Mouse (Mus musculus) adrenal gland, postnatal 36 days (tissue): ENCODE results near the gene Hgd. TPM values are rescaled to one million over a fixed set of nuclear protein-coding genes. Genes with fewer than 3 reads are reported as not detected.

Experiments used
- DNase-seq, 2 experiments: peaks; one replicate each; pipeline ENCODE4 v3.0.0; 2021; ENCODE audit warnings: mixed read lengths in 1 of 2
- long read RNA-seq, 2 experiments: library from polyadenylated mRNA; stranded (forward); transcript quantifications; one replicate each; pipeline ENCODE4 v2.0.0; 2021; ENCODE audit warnings: borderline sequencing depth in 2 of 2
- total RNA-seq, 2 experiments: library from RNA; stranded (reverse); gene quantifications; 2 replicates each; pipeline ENCODE4 v1.2.3; 2021

The Hgd gene
- 1 to 10 TPM in 1 of 2 experiments, not detected in 1; 1.1 TPM for total RNA-seq
- long read RNA-seq, experiment 1: 0 reads
- long read RNA-seq, experiment 2: 0 reads

GRCm38 (mm10) chr16:37579994-37580393 lies at the start of gene Hgd:
Gene Hgd, plus strand, starts transcription at chr16:37580153.
- no peak for DNase-seq

GRCm38 (mm10) chr16:37530170-37530569 lies 49.8 kb upstream of the Hgd start:
- DNase-seq: peak in 1 of 2 experiments; percentile 23

GRCm38 (mm10) chr16:37532046-37532445 lies 47.9 kb upstream of the Hgd start:
- DNase-seq: no peak

GRCm38 (mm10) chr16:37533369-37534068 lies 46.4 kb upstream of the Hgd start:
- DNase-seq: no peak

- no peak for DNase-seq
These were observed 40.7 kb upstream of the Hgd start for GRCm38 (mm10) chr16:37539240-37539610.

- DNase-seq: peak; percentile 96 to 97
These were observed 40.1 kb upstream of the Hgd start, which contains the start of the genes Gtf2e1 and Rabl3 for GRCm38 (mm10) chr16:37539611-37540580. Gene Gtf2e1, minus strand, starts transcription at chr16:37539789. Gene Rabl3, plus strand, starts transcription at chr16:37539885.

GRCm38 (mm10) chr16:37540776-37541175 lies 39.2 kb upstream of the Hgd start:
- no peak for DNase-seq

- DNase-seq: no peak
These were observed 33.6 kb upstream of the Hgd start for GRCm38 (mm10) chr16:37546312-37546711.

- DNase-seq: no peak
These were observed 29.7 kb upstream of the Hgd start for GRCm38 (mm10) chr16:37550266-37550665.

GRCm38 (mm10) chr16:37550981-37551380 lies 29.0 kb upstream of the Hgd start:
- DNase-seq: no peak

- DNase-seq: no peak
These were observed 27.1 kb upstream of the Hgd start for GRCm38 (mm10) chr16:37552824-37553223.

GRCm38 (mm10) chr16:37562414-37562813 lies 17.5 kb upstream of the Hgd start:
- no peak for DNase-seq

- no peak for DNase-seq
These were observed 17.0 kb upstream of the Hgd start for GRCm38 (mm10) chr16:37562961-37563360.

- no peak for DNase-seq
These were observed 14.8 kb upstream of the Hgd start for GRCm38 (mm10) chr16:37565117-37565516.

GRCm38 (mm10) chr16:37566107-37566506 lies 13.8 kb upstream of the Hgd start:
- DNase-seq: no peak

GRCm38 (mm10) chr16:37567113-37568050 lies 12.6 kb upstream of the Hgd start:
- DNase-seq: peak in 1 of 2 experiments; percentile 6

- DNase-seq: no peak
These were observed 8.4 kb upstream of the Hgd start for GRCm38 (mm10) chr16:37571554-37571953.

GRCm38 (mm10) chr16:37572117-37572754 lies 7.7 kb upstream of the Hgd start:
- no peak for DNase-seq

GRCm38 (mm10) chr16:37573061-37573460 lies 6.9 kb upstream of the Hgd start:
- no peak for DNase-seq

GRCm38 (mm10) chr16:37575325-37575724 lies 4.6 kb upstream of the Hgd start:
- DNase-seq: no peak

GRCm38 (mm10) chr16:37579591-37579990 lies 362 bp upstream of the Hgd start:
- no peak for DNase-seq
